Mouse (Mus musculus): Measurements from ENCODE around the gene Hoxb13. TPM values are rescaled to one million over a fixed set of nuclear protein-coding genes. Genes with fewer than 3 reads are reported as not detected.

Gene Hoxb13
- total and polyA plus RNA-seq, 2 experiments from 2014 or later = not detected

- Histone ChIP-seq H3K27ac (ENCODE audit: low read depth) (no peak overlapping the region), H3K9me3 (replicated peaks; ENCODE audit: control insufficient read depth, low read length) (no peaks in the 10 kb centered on the region), H3K36me3 (replicated peaks; ENCODE audit: control insufficient read depth, insufficient read depth, low read length) (no peaks in the 10 kb centered on the region), H3K4me1 (ENCODE audit: control insufficient read depth, insufficient read depth) (no peaks in the 10 kb centered on the region), H3K4me3 (ENCODE audit: low read depth, low read length) (no peak overlapping the region), H3K4me2 (ENCODE audit: low read depth, low read length) (no peak overlapping the region), H3K9ac (replicated peaks; ENCODE audit: low read depth, low read length) (no peak overlapping the region), H3K27me3 (ENCODE audit: control insufficient read depth, insufficient read depth, low read length) (peaks cover 100% of the 10 kb centered on the region)
- ATAC-seq (ENCODE audit: insufficient read depth, low read depth) = no peak
- 7% methylated on average over 6 of the region's 6 CpGs for WGBS
- DNase-seq (ENCODE audit: low spot score) = no peak
- no peak for TF ChIP-seq EP300 (IDR thresholded peaks at IDR 0.05; ENCODE audit: low read depth)
- no peak for TF ChIP-seq CTCF (IDR thresholded peaks at IDR 0.05; ENCODE audit: low read depth)
These were observed 19.2 kb upstream of the Hoxb13 start for GRCm38 (mm10) chr11:96174881-96175280.

- WGBS = under 1% methylated on average over 17 of the region's 17 CpGs
These were observed 18.6 kb upstream of the Hoxb13 start for GRCm38 (mm10) chr11:96175511-96175910.

GRCm38 (mm10) chr11:96175951-96176530, 18.1 kb upstream of the Hoxb13 start:
- H3K27ac ChIP-seq (ENCODE audit: low read depth) = no peak overlapping the region
- DNase-seq (ENCODE audit: low spot score) (no peak), ATAC-seq (ENCODE audit: insufficient read depth, low read depth) (no peak)
- no peak overlapping the region for H3K9ac ChIP-seq (replicated peaks; ENCODE audit: low read depth, low read length)
- peaks cover 100% of the 10 kb centered on the region for H3K27me3 ChIP-seq (ENCODE audit: control insufficient read depth, insufficient read depth, low read length)
- no peak overlapping the region for H3K4me3 ChIP-seq (ENCODE audit: low read depth, low read length)
- H3K36me3 ChIP-seq (replicated peaks; ENCODE audit: control insufficient read depth, insufficient read depth, low read length) = no peaks in the 10 kb centered on the region
- no peak for TF ChIP-seq EP300 (IDR thresholded peaks at IDR 0.05; ENCODE audit: low read depth)
- TF ChIP-seq CTCF (IDR thresholded peaks at IDR 0.05; ENCODE audit: low read depth) = no peak
- no peak overlapping the region for H3K4me2 ChIP-seq (ENCODE audit: low read depth, low read length)
- H3K4me1 ChIP-seq (ENCODE audit: control insufficient read depth, insufficient read depth) = no peaks in the 10 kb centered on the region
- no peaks in the 10 kb centered on the region for H3K9me3 ChIP-seq (replicated peaks; ENCODE audit: control insufficient read depth, low read length)
- 4% methylated on average over 9 of the region's 9 CpGs for WGBS

More at GRCm38 (mm10) chr11:96175511-96175910, 18.6 kb upstream of the Hoxb13 start:
- H3K4me3 ChIP-seq (ENCODE audit: low read depth, low read length) = no peak overlapping the region
- no peaks in the 10 kb centered on the region for H3K9me3 ChIP-seq (replicated peaks; ENCODE audit: control insufficient read depth, low read length)
- no peak overlapping the region for H3K27ac ChIP-seq (ENCODE audit: low read depth)
- H3K4me1 ChIP-seq (ENCODE audit: control insufficient read depth, insufficient read depth) = no peaks in the 10 kb centered on the region
- peaks cover 100% of the 10 kb centered on the region for H3K27me3 ChIP-seq (ENCODE audit: control insufficient read depth, insufficient read depth, low read length)
- ATAC-seq (ENCODE audit: insufficient read depth, low read depth) (no peak), DNase-seq (ENCODE audit: low spot score) (no peak)
- TF ChIP-seq CTCF (IDR thresholded peaks at IDR 0.05; ENCODE audit: low read depth) (no peak), EP300 (IDR thresholded peaks at IDR 0.05; ENCODE audit: low read depth) (no peak)
- no peak overlapping the region for H3K9ac ChIP-seq (replicated peaks; ENCODE audit: low read depth, low read length)
- H3K36me3 ChIP-seq (replicated peaks; ENCODE audit: control insufficient read depth, insufficient read depth, low read length) = no peaks in the 10 kb centered on the region
- no peak overlapping the region for H3K4me2 ChIP-seq (ENCODE audit: low read depth, low read length)

GRCm38 (mm10) chr11:96176841-96177240, 17.3 kb upstream of the Hoxb13 start:
- DNase-seq (ENCODE audit: low spot score) (no peak), ATAC-seq (ENCODE audit: insufficient read depth, low read depth) (no peak)
- Histone ChIP-seq H3K9ac (replicated peaks; ENCODE audit: low read depth, low read length) (no peak overlapping the region), H3K27me3 (ENCODE audit: control insufficient read depth, insufficient read depth, low read length) (peaks cover 100% of the 10 kb centered on the region), H3K4me1 (ENCODE audit: control insufficient read depth, insufficient read depth) (no peaks in the 10 kb centered on the region), H3K4me3 (ENCODE audit: low read depth, low read length) (no peak overlapping the region), H3K27ac (ENCODE audit: low read depth) (no peak overlapping the region), H3K9me3 (replicated peaks; ENCODE audit: control insufficient read depth, low read length) (no peaks in the 10 kb centered on the region), H3K36me3 (replicated peaks; ENCODE audit: control insufficient read depth, insufficient read depth, low read length) (no peaks in the 10 kb centered on the region), H3K4me2 (ENCODE audit: low read depth, low read length) (no peak overlapping the region)
- WGBS = 3% methylated on average over 10 of the region's 10 CpGs
- TF ChIP-seq CTCF (IDR thresholded peaks at IDR 0.05; ENCODE audit: low read depth) = no peak
- no peak for TF ChIP-seq EP300 (IDR thresholded peaks at IDR 0.05; ENCODE audit: low read depth)

DNA sequence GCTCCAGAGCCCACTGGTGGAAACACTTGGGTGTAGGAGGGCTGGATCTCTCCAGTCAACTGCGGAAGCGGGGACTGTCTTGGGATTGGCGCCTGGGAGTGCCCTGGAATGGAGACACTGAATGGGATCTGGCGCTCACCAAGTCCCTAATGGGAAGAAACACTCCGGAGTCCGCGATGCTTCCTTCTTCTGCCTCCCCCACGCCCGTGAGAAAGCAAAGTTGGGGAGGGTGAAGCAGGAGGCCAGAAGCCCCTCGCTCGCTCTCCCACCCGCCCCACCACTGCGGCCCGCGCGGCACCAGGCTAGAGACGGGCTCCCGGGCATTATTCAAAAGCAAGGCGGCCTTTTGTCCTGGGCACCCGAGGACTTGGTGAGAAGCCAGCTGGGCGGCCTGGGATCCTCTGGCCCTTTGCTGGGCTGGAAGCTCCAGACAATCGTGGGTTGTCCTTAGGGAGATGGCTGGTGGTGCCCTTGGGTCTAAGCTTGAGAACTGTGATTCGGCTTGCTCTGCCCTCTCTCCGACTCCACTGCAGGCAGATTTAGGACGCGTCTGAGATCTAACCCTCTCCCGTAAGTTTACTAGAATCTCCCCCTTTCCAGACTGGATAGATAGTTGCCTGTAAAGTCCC, 16.5 kb upstream of the Hoxb13 start:
- 1% methylated on average over 26 of the region's 27 CpGs for WGBS
- no peak overlapping the region for H3K27ac ChIP-seq (ENCODE audit: low read depth)
- H3K36me3 ChIP-seq (replicated peaks; ENCODE audit: control insufficient read depth, insufficient read depth, low read length) = no peaks in the 10 kb centered on the region
- H3K9me3 ChIP-seq (replicated peaks; ENCODE audit: control insufficient read depth, low read length) = peaks cover 3% of the 10 kb centered on the region
- H3K27me3 ChIP-seq (ENCODE audit: control insufficient read depth, insufficient read depth, low read length) = peaks cover 100% of the 10 kb centered on the region
- H3K4me1 ChIP-seq (ENCODE audit: control insufficient read depth, insufficient read depth) = no peaks in the 10 kb centered on the region
- no peak overlapping the region for H3K9ac ChIP-seq (replicated peaks; ENCODE audit: low read depth, low read length)
- no peak for DNase-seq (ENCODE audit: low spot score)
- H3K4me2 ChIP-seq (ENCODE audit: low read depth, low read length) = no peak overlapping the region
- TF ChIP-seq EP300 (IDR thresholded peaks at IDR 0.05; ENCODE audit: low read depth) = no peak
- no peak for TF ChIP-seq CTCF (IDR thresholded peaks at IDR 0.05; ENCODE audit: low read depth)
- ATAC-seq (ENCODE audit: insufficient read depth, low read depth) = no peak
- no peak overlapping the region for H3K4me3 ChIP-seq (ENCODE audit: low read depth, low read length)

DNA sequence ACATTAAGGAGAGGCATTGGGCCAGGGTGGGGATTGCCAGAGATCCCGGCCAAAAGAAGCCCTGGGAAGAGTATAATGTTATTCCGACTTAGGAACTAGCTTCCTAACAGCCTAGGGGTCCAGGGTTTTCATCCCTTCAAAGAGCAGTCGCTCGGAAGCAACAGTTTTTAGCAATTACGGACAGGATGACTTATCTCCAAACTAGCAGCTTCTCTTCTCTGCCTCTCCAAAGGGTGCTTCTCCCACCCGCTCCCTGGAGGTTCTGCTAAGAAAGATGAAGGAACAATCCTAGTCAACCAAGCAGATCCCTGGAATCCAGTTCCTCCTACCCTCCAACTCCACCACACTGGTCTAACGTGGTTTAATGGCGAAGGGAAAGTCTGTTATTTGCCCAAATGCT, 15.8 kb upstream of the Hoxb13 start:
- Histone ChIP-seq H3K9ac (replicated peaks; ENCODE audit: low read depth, low read length) (no peak overlapping the region), H3K9me3 (replicated peaks; ENCODE audit: control insufficient read depth, low read length) (peaks cover 6% of the 10 kb centered on the region), H3K4me3 (ENCODE audit: low read depth, low read length) (no peak overlapping the region), H3K36me3 (replicated peaks; ENCODE audit: control insufficient read depth, insufficient read depth, low read length) (no peaks in the 10 kb centered on the region), H3K27me3 (ENCODE audit: control insufficient read depth, insufficient read depth, low read length) (peaks cover 100% of the 10 kb centered on the region), H3K4me2 (ENCODE audit: low read depth, low read length) (no peak overlapping the region), H3K4me1 (ENCODE audit: control insufficient read depth, insufficient read depth) (no peaks in the 10 kb centered on the region), H3K27ac (ENCODE audit: low read depth) (no peak overlapping the region)
- ATAC-seq (ENCODE audit: insufficient read depth, low read depth) (no peak), DNase-seq (ENCODE audit: low spot score) (no peak)
- 5% methylated on average over 8 of the region's 8 CpGs for WGBS
- TF ChIP-seq CTCF (IDR thresholded peaks at IDR 0.05; ENCODE audit: low read depth) (no peak), EP300 (IDR thresholded peaks at IDR 0.05; ENCODE audit: low read depth) (no peak)
